Mouse (Mus musculus): ENCODE measurements at regions not wholly inside any gene's neighbourhood (a gene's known extent, or its start where the extent isn't known, plus 50 kb on each side); places are given as distances from the start of the nearest gene placed in this dataset.

- Histone ChIP-seq H3K27me3 (ENCODE audit: control insufficient read depth, insufficient read depth, low read length) (no peaks in the 10 kb centered on the region), H3K4me2 (replicated peaks; ENCODE audit: low read depth) (no peak overlapping the region), H3K4me3 (ENCODE audit: low read depth, low read length) (no peak overlapping the region), H3K9me3 (ENCODE audit: control insufficient read depth, low read length) (no peaks in the 10 kb centered on the region), H3K36me3 (ENCODE audit: control insufficient read depth, insufficient read depth, low read length) (no peaks in the 10 kb centered on the region), H3K27ac (replicated peaks) (no peak overlapping the region), H3K9ac (ENCODE audit: low read length) (no peak overlapping the region), H3K4me1 (replicated peaks; ENCODE audit: control insufficient read depth, insufficient read depth) (no peaks in the 10 kb centered on the region)
- no peak for DNase-seq (ENCODE audit: low spot score)
- WGBS, result 42% methylated on average over 8 of the region's 8 CpGs
- TF ChIP-seq CTCF (IDR thresholded peaks at IDR 0.05; ENCODE audit: low read depth) (no peak), EP300 (optimal IDR thresholded peaks at IDR 0.05) (no peak)
- ATAC-seq (ENCODE audit: low FRiP score, low TSS enrichment), result 0 out of 2 replicates have a peak, but pooled peaks have one; percentile 45
Measured at GRCm38 (mm10) chr14:61834291-61834936, 227.2 kb downstream of the Kcnrg start.

- 26% methylated on average over 6 of the region's 6 CpGs for WGBS
- Histone ChIP-seq H3K9ac (ENCODE audit: low read length) (no peak overlapping the region), H3K27me3 (ENCODE audit: control insufficient read depth, insufficient read depth, low read length) (no peaks in the 10 kb centered on the region), H3K4me3 (ENCODE audit: low read depth, low read length) (no peak overlapping the region), H3K9me3 (ENCODE audit: control insufficient read depth, low read length) (no peaks in the 10 kb centered on the region), H3K4me2 (replicated peaks; ENCODE audit: low read depth) (no peak overlapping the region), H3K36me3 (ENCODE audit: control insufficient read depth, insufficient read depth, low read length) (no peaks in the 10 kb centered on the region), H3K27ac (replicated peaks) (no peak overlapping the region), H3K4me1 (replicated peaks; ENCODE audit: control insufficient read depth, insufficient read depth) (no peaks in the 10 kb centered on the region)
- no peak for TF ChIP-seq CTCF (IDR thresholded peaks at IDR 0.05; ENCODE audit: low read depth)
- no peak for TF ChIP-seq EP300 (optimal IDR thresholded peaks at IDR 0.05)
- ATAC-seq (ENCODE audit: low FRiP score, low TSS enrichment), result no peak
- DNase-seq (ENCODE audit: low spot score), result no peak
Measured at GRCm38 (mm10) chr14:61835729-61836128, 228.5 kb downstream of the Kcnrg start.

GRCm38 (mm10) chr14:61836231-61836630 lies 229.0 kb downstream of the Kcnrg start:
- no peaks in the 10 kb centered on the region for H3K4me1 ChIP-seq (replicated peaks; ENCODE audit: control insufficient read depth, insufficient read depth)
- ATAC-seq (ENCODE audit: low FRiP score, low TSS enrichment) (no peak), DNase-seq (ENCODE audit: low spot score) (no peak)
- no peaks in the 10 kb centered on the region for H3K36me3 ChIP-seq (ENCODE audit: control insufficient read depth, insufficient read depth, low read length)
- H3K4me2 ChIP-seq (replicated peaks; ENCODE audit: low read depth), result no peak overlapping the region
- 40% methylated on average over 6 of the region's 6 CpGs for WGBS
- no peaks in the 10 kb centered on the region for H3K9me3 ChIP-seq (ENCODE audit: control insufficient read depth, low read length)
- no peak overlapping the region for H3K27ac ChIP-seq (replicated peaks)
- H3K27me3 ChIP-seq (ENCODE audit: control insufficient read depth, insufficient read depth, low read length), result no peaks in the 10 kb centered on the region
- no peak overlapping the region for H3K9ac ChIP-seq (ENCODE audit: low read length)
- H3K4me3 ChIP-seq (ENCODE audit: low read depth, low read length), result no peak overlapping the region
- TF ChIP-seq EP300 (optimal IDR thresholded peaks at IDR 0.05) (no peak), CTCF (IDR thresholded peaks at IDR 0.05; ENCODE audit: low read depth) (no peak)

GRCm38 (mm10) chr14:61836965-61837364 lies 229.7 kb downstream of the Kcnrg start:
- TF ChIP-seq CTCF (IDR thresholded peaks at IDR 0.05; ENCODE audit: low read depth) (no peak), EP300 (optimal IDR thresholded peaks at IDR 0.05) (no peak)
- Histone ChIP-seq H3K36me3 (ENCODE audit: control insufficient read depth, insufficient read depth, low read length) (no peaks in the 10 kb centered on the region), H3K4me3 (ENCODE audit: low read depth, low read length) (no peak overlapping the region), H3K27ac (replicated peaks) (no peak overlapping the region), H3K4me1 (replicated peaks; ENCODE audit: control insufficient read depth, insufficient read depth) (no peaks in the 10 kb centered on the region), H3K9me3 (ENCODE audit: control insufficient read depth, low read length) (no peaks in the 10 kb centered on the region), H3K27me3 (ENCODE audit: control insufficient read depth, insufficient read depth, low read length) (no peaks in the 10 kb centered on the region), H3K9ac (ENCODE audit: low read length) (no peak overlapping the region), H3K4me2 (replicated peaks; ENCODE audit: low read depth) (no peak overlapping the region)
- WGBS, result 59% methylated on average over 4 of the region's 4 CpGs
- DNase-seq (ENCODE audit: low spot score), result no peak
- ATAC-seq (ENCODE audit: low FRiP score, low TSS enrichment), result no peak

- H3K9ac ChIP-seq (ENCODE audit: low read length), result no peak overlapping the region
- no peaks in the 10 kb centered on the region for H3K36me3 ChIP-seq (ENCODE audit: control insufficient read depth, insufficient read depth, low read length)
- WGBS, result 74% methylated on average over 8 of the region's 8 CpGs
- no peaks in the 10 kb centered on the region for H3K27me3 ChIP-seq (ENCODE audit: control insufficient read depth, insufficient read depth, low read length)
- H3K4me1 ChIP-seq (replicated peaks; ENCODE audit: control insufficient read depth, insufficient read depth), result no peaks in the 10 kb centered on the region
- no peak for ATAC-seq (ENCODE audit: low FRiP score, low TSS enrichment)
- no peak overlapping the region for H3K4me2 ChIP-seq (replicated peaks; ENCODE audit: low read depth)
- no peak overlapping the region for H3K27ac ChIP-seq (replicated peaks)
- no peak overlapping the region for H3K4me3 ChIP-seq (ENCODE audit: low read depth, low read length)
- no peaks in the 10 kb centered on the region for H3K9me3 ChIP-seq (ENCODE audit: control insufficient read depth, low read length)
- no peak for DNase-seq (ENCODE audit: low spot score)
- no peak for TF ChIP-seq CTCF (IDR thresholded peaks at IDR 0.05; ENCODE audit: low read depth)
- TF ChIP-seq EP300 (optimal IDR thresholded peaks at IDR 0.05), result no peak
Measured at GRCm38 (mm10) chr14:61837851-61838250, 230.6 kb downstream of the Kcnrg start.

- H3K4me3 ChIP-seq (ENCODE audit: low read depth, low read length), result no peak overlapping the region
- no peak overlapping the region for H3K9ac ChIP-seq (ENCODE audit: low read length)
- H3K27ac ChIP-seq (replicated peaks), result no peak overlapping the region
- WGBS, result 67% methylated on average over 4 of the region's 4 CpGs
- no peaks in the 10 kb centered on the region for H3K9me3 ChIP-seq (ENCODE audit: control insufficient read depth, low read length)
- no peaks in the 10 kb centered on the region for H3K4me1 ChIP-seq (replicated peaks; ENCODE audit: control insufficient read depth, insufficient read depth)
- no peak for DNase-seq (ENCODE audit: low spot score)
- H3K27me3 ChIP-seq (ENCODE audit: control insufficient read depth, insufficient read depth, low read length), result no peaks in the 10 kb centered on the region
- no peak overlapping the region for H3K4me2 ChIP-seq (replicated peaks; ENCODE audit: low read depth)
- H3K36me3 ChIP-seq (ENCODE audit: control insufficient read depth, insufficient read depth, low read length), result no peaks in the 10 kb centered on the region
- ATAC-seq (ENCODE audit: low FRiP score, low TSS enrichment), result no peak
- TF ChIP-seq EP300 (optimal IDR thresholded peaks at IDR 0.05) (no peak), CTCF (IDR thresholded peaks at IDR 0.05; ENCODE audit: low read depth) (no peak)
Measured at GRCm38 (mm10) chr14:61842476-61842875, 235.2 kb downstream of the Kcnrg start.

Measured in stomach, postnatal 0 days (tissue).